Mouse (Mus musculus): ENCODE results near the gene Dchs2.

- TF ChIP-seq MAFK (IDR thresholded peaks at IDR 0.05; ENCODE audit: insufficient read depth, low read depth, low read length) (no peak), HCFC1 (IDR thresholded peaks at IDR 0.05; ENCODE audit: borderline replicate concordance, insufficient read depth, low read length) (no peak), ZNF384 (IDR thresholded peaks at IDR 0.05; ENCODE audit: low read depth, low read length) (no peak), ZC3H11A (IDR thresholded peaks at IDR 0.05; ENCODE audit: borderline replicate concordance, low read depth, low read length) (no peak; the same call in 1 of the 2 replicates)
Observed at GRCm38 (mm10) chr3:83270982-83271381, 143.2 kb downstream of the Dchs2 start.

Data from ES-E14 (cell line).